Mouse (Mus musculus) E14TG2a.4 (cell line): ENCODE measurements around the gene Srl.
"Not testable (repeated sequence)": the region's sequence is repeated elsewhere in the genome, so short reads cannot be mapped to it uniquely, and the experiment has no call there.

Experiments
- H3K27me3 ChIP-seq: 2 replicates; pipeline ENCODE4 v1.6.1; 2014; ENCODE audit warnings: low read length, control low read depth; ENCODE audit not compliant: insufficient read depth
- H3K36me3 ChIP-seq: 2 replicates; pipeline ENCODE4 v1.6.1; 2014; ENCODE audit warnings: low read length, control low read depth; ENCODE audit not compliant: insufficient read depth
- H3K4me1 ChIP-seq: replicated peaks from 2 replicates; pipeline ENCODE4 v1.6.1; 2014; ENCODE audit warnings: low read depth, low read length, control low read depth
- H3K4me3 ChIP-seq: replicated peaks from 2 replicates; pipeline ENCODE4 v1.5.1; 2014; ENCODE audit warnings: mild to moderate bottlenecking, low read length
- H3K9me3 ChIP-seq: 2 replicates; pipeline ENCODE4 v1.6.1; 2014; ENCODE audit warnings: low read length, control low read depth
- CTCF ChIP-seq: conservative IDR thresholded peaks from 2 replicates; pipeline ENCODE4 v1.5.1; 2014; ENCODE audit warnings: low read length
- NANOG ChIP-seq: IDR thresholded peaks from 2 replicates; pipeline ENCODE4 v1.6.1; 2014; ENCODE audit warnings: borderline replicate concordance, low read length, mixed read lengths
- POU5F1 ChIP-seq: IDR thresholded peaks from 2 replicates; pipeline ENCODE4 v1.6.1; 2014; ENCODE audit warnings: low read length, borderline replicate concordance

The Srl gene

GRCm38 (mm10) chr16:4477591-4478215 is 63.9 kb downstream of the Srl start:
- peaks cover 21% of the 10 kb centered on the region for H3K4me1 ChIP-seq
- H3K9me3 ChIP-seq = no peaks in the 10 kb centered on the region
- H3K4me3 ChIP-seq = no peak overlapping the region
- peaks cover 19% of the 10 kb centered on the region for H3K36me3 ChIP-seq
- no peaks in the 10 kb centered on the region for H3K27me3 ChIP-seq
- TF ChIP-seq NANOG (no peak), POU5F1 (no peak), CTCF (no peak)

DNA sequence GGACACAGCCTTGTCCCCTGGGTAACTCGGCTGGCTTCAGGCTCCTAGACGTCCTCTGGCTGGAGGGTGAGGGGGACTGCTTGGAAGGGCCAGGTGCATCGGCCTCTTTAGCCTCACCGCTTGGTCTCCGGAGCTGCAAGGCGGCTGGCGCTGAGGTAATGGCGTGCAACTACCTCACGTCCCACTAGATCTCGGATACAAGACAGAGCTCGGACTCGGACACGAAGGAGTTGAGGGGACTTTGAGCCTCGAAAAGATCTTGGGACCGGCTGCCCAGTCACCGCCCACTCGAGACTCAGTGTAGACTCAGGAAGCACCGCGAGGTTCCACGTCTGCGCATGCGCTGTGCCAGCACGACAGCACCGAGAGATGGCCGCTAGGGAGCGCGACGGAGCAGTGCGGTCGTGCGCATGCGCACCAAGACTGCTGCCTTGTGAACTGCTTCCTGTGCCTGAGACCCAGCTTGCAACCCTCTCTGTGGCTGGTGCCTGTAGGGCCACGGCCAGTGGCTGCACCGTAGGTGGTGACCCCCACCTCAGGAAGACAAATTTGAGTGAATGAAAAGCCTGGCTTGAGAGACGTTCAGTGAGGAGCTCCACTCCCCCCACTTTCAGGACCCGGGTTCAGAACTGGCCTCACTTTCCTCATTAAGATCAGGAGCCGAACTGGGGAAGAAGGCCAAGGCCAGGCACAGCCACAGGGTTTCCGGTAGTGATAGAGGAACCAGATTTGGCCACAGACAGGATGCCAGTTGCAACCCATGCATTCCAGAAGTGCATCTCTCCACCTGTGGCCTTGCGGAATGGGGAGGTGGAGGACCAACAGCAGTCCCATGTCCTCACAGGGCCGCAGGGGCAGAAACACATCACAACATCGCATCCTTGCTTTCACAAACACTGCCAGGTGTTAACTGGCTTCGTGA is 66.5 kb downstream of the Srl start:
- H3K36me3 ChIP-seq = peaks cover under 1% of the 10 kb centered on the region; the same call in 1 of the 2 replicates
- TF ChIP-seq CTCF (peak; percentile 67), POU5F1 (no peak), NANOG (no peak)

GRCm38 (mm10) chr16:4474040-4474881 is 67.4 kb downstream of the Srl start:
- H3K4me1 ChIP-seq = peaks cover 31% of the 10 kb centered on the region
- H3K27me3 ChIP-seq, H3K36me3 ChIP-seq, H3K9me3 ChIP-seq: not testable (repeated sequence)
- peak overlapping the region; percentile 80 for H3K4me3 ChIP-seq

More for the DNA sequence above, 66.5 kb downstream of the Srl start:
- peaks cover 23% of the 10 kb centered on the region for H3K4me1 ChIP-seq
- H3K4me3 ChIP-seq = peak overlapping the region; percentile 80
- H3K27me3 ChIP-seq = no peaks in the 10 kb centered on the region
- H3K9me3 ChIP-seq = no peaks in the 10 kb centered on the region

DNA sequence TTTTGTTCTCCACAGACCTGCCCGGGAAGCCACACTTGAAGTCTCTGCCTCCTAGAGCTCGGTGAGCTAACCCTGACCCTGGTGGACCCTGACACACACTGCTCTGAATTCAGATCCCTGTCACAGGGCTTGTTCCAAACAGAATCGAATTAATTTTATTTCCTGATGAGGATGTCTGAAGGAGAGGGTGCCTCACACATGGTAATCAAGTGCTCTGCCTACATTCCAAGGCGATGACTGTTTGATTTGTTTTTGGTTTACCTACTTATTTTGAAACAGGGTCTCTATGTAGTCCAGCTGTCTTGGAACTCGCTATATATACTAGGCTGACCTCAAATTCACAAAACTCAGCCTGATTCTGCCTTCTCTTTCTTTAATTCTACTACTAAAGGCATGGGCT is 68.4 kb downstream of the Srl start:
- Histone ChIP-seq H3K27me3 (no peaks in the 10 kb centered on the region), H3K9me3 (no peaks in the 10 kb centered on the region)

GRCm38 (mm10) chr16:4472687-4473086 is 68.9 kb downstream of the Srl start:
- H3K36me3 ChIP-seq = no peaks in the 10 kb centered on the region
- H3K4me1 ChIP-seq = peaks cover 34% of the 10 kb centered on the region
- no peaks in the 10 kb centered on the region for H3K27me3 ChIP-seq
- no peak overlapping the region for H3K4me3 ChIP-seq
- H3K9me3 ChIP-seq = no peaks in the 10 kb centered on the region
- no peak for TF ChIP-seq NANOG
- no peak for TF ChIP-seq POU5F1
- TF ChIP-seq CTCF = no peak

More for the DNA sequence above, 68.4 kb downstream of the Srl start:
- Histone ChIP-seq H3K36me3 (no peaks in the 10 kb centered on the region), H3K4me3 (no peak overlapping the region), H3K4me1 (peaks cover 34% of the 10 kb centered on the region)
- TF ChIP-seq NANOG (no peak), POU5F1 (no peak), CTCF (no peak)

GRCm38 (mm10) chr16:4469599-4470352 is 71.8 kb downstream of the Srl start:
- Histone ChIP-seq H3K36me3 (no peaks in the 10 kb centered on the region), H3K4me1 (peaks cover 20% of the 10 kb centered on the region), H3K4me3 (no peak overlapping the region), H3K27me3 (no peaks in the 10 kb centered on the region), H3K9me3 (no peaks in the 10 kb centered on the region)
- TF ChIP-seq POU5F1 (no peak), CTCF (peak; percentile 23)

GRCm38 (mm10) chr16:4464529-4465089 is 77.0 kb downstream of the Srl start:
- Histone ChIP-seq H3K36me3 (no peaks in the 10 kb centered on the region), H3K9me3 (no peaks in the 10 kb centered on the region), H3K4me3 (no peak overlapping the region), H3K27me3 (no peaks in the 10 kb centered on the region), H3K4me1 (peaks cover 6% of the 10 kb centered on the region)
- no peak for TF ChIP-seq NANOG
- no peak for TF ChIP-seq POU5F1
- no peak for TF ChIP-seq CTCF

- H3K4me1 ChIP-seq = no peaks in the 10 kb centered on the region
- no peak overlapping the region for H3K4me3 ChIP-seq
- TF ChIP-seq NANOG (no peak), CTCF (no peak), POU5F1 (no peak)
- H3K9me3 ChIP-seq = no peaks in the 10 kb centered on the region
- no peaks in the 10 kb centered on the region for H3K36me3 ChIP-seq
- 0 out of 2 replicates have a peak, but pooled peaks cover 3% of the 10 kb centered on the region for H3K27me3 ChIP-seq
Measured at GRCm38 (mm10) chr16:4457927-4458326, 83.7 kb downstream of the Srl start.
